Mouse (Mus musculus) G1E (cell line): ENCODE results near the gene Hs6st3.

ENCODE experiments used
- CTCF ChIP-seq: IDR thresholded peaks from 2 replicates; pipeline ENCODE4 v1.5.1; 2012; ENCODE audit warnings: low read depth, low read length, inconsistent platforms, mixed read lengths
- GATA1 ChIP-seq: IDR thresholded peaks from 2 replicates; pipeline ENCODE4 v1.6.1; 2012; ENCODE audit warnings: borderline replicate concordance, low read length, inconsistent platforms, mixed read lengths
- GATA2 ChIP-seq: IDR thresholded peaks from 2 replicates; pipeline ENCODE4 v1.6.1; 2012; ENCODE audit warnings: low read depth, low read length, inconsistent platforms, borderline replicate concordance
- TAL1 ChIP-seq: conservative IDR thresholded peaks from 2 replicates; pipeline ENCODE4 v1.6.1; 2012; ENCODE audit warnings: low read depth, low read length, inconsistent platforms, mixed read lengths

GRCm38 (mm10) chr14:119233598-119233997, 95.5 kb downstream of the Hs6st3 start:
- TF ChIP-seq CTCF (no peak), GATA1 (no peak), TAL1 (no peak), GATA2 (no peak)
